Mouse (Mus musculus): ENCODE data around the gene Slc39a8. TPM values are rescaled to one million over a fixed set of nuclear protein-coding genes. Genes with fewer than 3 reads are reported as not detected.

Slc39a8 gene
- polyA plus RNA-seq (2015; fragmentation: Nextera tagmentation; extraction: Ambion mirVana): 22.7 and 32.3 TPM in 2 replicates

DNA sequence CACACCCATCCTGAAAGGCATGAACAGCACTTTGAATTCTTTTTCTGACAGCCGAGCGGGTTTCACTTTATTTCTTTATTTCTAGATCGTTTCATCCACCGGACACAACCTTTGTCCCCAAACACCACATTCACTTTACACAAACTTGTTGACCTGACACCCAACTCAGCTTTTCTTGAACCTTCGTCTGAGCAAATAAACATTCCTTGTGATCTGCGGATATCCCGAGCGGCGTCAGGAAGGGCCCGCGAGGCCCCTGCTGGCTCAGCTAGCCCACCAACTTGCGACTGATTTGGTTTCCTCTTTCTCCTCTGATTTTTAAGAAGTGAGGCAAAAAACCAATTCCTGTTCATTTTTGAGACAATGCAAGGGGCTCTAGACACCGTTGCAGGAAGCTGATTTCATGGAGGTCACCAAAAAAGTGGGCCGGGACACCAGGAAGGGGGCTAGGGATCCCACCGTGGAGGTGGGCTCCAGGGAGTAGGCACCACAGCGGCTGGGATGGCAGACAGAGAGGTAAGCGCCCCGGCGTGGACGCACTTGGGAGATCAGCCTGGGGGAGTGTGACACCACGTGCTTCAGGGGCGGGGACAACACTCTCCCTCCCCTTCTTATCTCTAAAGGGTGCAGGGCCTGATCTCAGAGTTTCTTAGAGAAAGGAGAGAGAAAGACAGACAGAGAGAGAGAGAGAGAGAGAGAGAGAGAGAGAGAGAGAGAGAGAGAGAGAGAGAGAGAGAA, at the start of gene Slc39a8:
Slc39a8 (plus strand) TSS at position 264 of the 738 bp plus-strand sequence.
- no peaks in the 10 kb centered on the region for H3K36me3 ChIP-seq (ENCODE audit: control insufficient read depth, insufficient read depth, low read length)
- H3K9me3 ChIP-seq (ENCODE audit: control insufficient read depth, low read length): no peaks in the 10 kb centered on the region
- peak within 1 kb of the TSS; percentile 90 for H3K27ac ChIP-seq (ENCODE audit: low read length)
- H3K4me2 ChIP-seq (ENCODE audit: low read depth, low read length): peak within 1 kb of the TSS; percentile 93
- H3K4me1 ChIP-seq (ENCODE audit: control insufficient read depth, insufficient read depth, low read length): peaks cover 9% of the 10 kb centered on the region; the same call in 1 of the 2 replicates
- WGBS: 5% methylated on average over 22 of the region's 22 CpGs
- peak within 1 kb of the TSS; percentile 86 for H3K9ac ChIP-seq (ENCODE audit: low read depth, low read length)
- ATAC-seq: peak; percentile 95
- no peaks in the 10 kb centered on the region for H3K27me3 ChIP-seq (replicated peaks; ENCODE audit: control insufficient read depth, insufficient read depth, low read length)
- H3K4me3 ChIP-seq (ENCODE audit: low read length): peak within 1 kb of the TSS; percentile 85

- no peaks in the 10 kb centered on the region for H3K36me3 ChIP-seq (ENCODE audit: control insufficient read depth, insufficient read depth, low read length)
- H3K27me3 ChIP-seq (replicated peaks; ENCODE audit: control insufficient read depth, insufficient read depth, low read length): no peaks in the 10 kb centered on the region
- H3K4me2 ChIP-seq (ENCODE audit: low read depth, low read length): no peak overlapping the region
- no peak overlapping the region for H3K9ac ChIP-seq (ENCODE audit: low read depth, low read length)
- H3K9me3 ChIP-seq (ENCODE audit: control insufficient read depth, low read length): no peaks in the 10 kb centered on the region
- H3K27ac ChIP-seq (ENCODE audit: low read length): no peak overlapping the region
- no peak overlapping the region for H3K4me3 ChIP-seq (ENCODE audit: low read length)
- no peaks in the 10 kb centered on the region for H3K4me1 ChIP-seq (ENCODE audit: control insufficient read depth, insufficient read depth, low read length)
- no peak for ATAC-seq
- WGBS: 77% methylated on average over 7 of the region's 7 CpGs
Observed at GRCm38 (mm10) chr3:135785065-135785464, 40.0 kb upstream of the Slc39a8 start.

DNA sequence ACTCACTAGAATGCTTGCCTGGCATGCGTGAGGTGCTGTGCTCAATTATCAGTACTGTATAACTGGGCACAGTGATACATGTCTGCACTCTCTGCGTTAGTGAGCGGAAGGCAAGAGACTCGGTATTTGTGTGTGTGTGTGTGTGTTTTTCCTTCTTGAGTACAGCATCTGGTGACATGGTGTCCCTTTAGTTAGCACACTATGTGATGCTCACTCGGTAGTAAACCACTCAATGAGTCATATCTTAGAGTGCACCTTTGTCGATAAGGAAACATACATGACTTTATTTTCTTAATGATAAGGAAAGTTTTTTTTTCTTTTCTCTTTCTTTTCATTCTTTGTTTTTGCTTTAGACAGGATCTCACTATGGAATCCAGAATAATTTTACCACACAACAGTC, 29.0 kb upstream of the Slc39a8 start:
- no peak overlapping the region for H3K4me3 ChIP-seq (ENCODE audit: low read length)
- no peak overlapping the region for H3K4me2 ChIP-seq (ENCODE audit: low read depth, low read length)
- peak; percentile 62; the same call in 1 of the 2 replicates for ATAC-seq
- H3K4me1 ChIP-seq (ENCODE audit: control insufficient read depth, insufficient read depth, low read length): peaks cover 4% of the 10 kb centered on the region; the same call in 1 of the 2 replicates
- no peak overlapping the region for H3K27ac ChIP-seq (ENCODE audit: low read length)
- WGBS: 90% methylated on average over 6 of the region's 6 CpGs
- H3K27me3 ChIP-seq (replicated peaks; ENCODE audit: control insufficient read depth, insufficient read depth, low read length): no peaks in the 10 kb centered on the region
- H3K9ac ChIP-seq (ENCODE audit: low read depth, low read length): no peak overlapping the region
- no peaks in the 10 kb centered on the region for H3K9me3 ChIP-seq (ENCODE audit: control insufficient read depth, low read length)
- H3K36me3 ChIP-seq (ENCODE audit: control insufficient read depth, insufficient read depth, low read length): no peaks in the 10 kb centered on the region

GRCm38 (mm10) chr3:135798241-135798640, 26.8 kb upstream of the Slc39a8 start:
- 26% methylated on average over 3 of the region's 3 CpGs for WGBS
- Histone ChIP-seq H3K9me3 (ENCODE audit: control insufficient read depth, low read length) (no peaks in the 10 kb centered on the region), H3K27ac (ENCODE audit: low read length) (no peak overlapping the region), H3K4me2 (ENCODE audit: low read depth, low read length) (no peak overlapping the region), H3K4me1 (ENCODE audit: control insufficient read depth, insufficient read depth, low read length) (peaks cover 4% of the 10 kb centered on the region; the same call in 1 of the 2 replicates), H3K27me3 (replicated peaks; ENCODE audit: control insufficient read depth, insufficient read depth, low read length) (no peaks in the 10 kb centered on the region), H3K36me3 (ENCODE audit: control insufficient read depth, insufficient read depth, low read length) (no peaks in the 10 kb centered on the region), H3K4me3 (ENCODE audit: low read length) (no peak overlapping the region), H3K9ac (ENCODE audit: low read depth, low read length) (no peak overlapping the region)
- ATAC-seq: peak; percentile 86

DNA sequence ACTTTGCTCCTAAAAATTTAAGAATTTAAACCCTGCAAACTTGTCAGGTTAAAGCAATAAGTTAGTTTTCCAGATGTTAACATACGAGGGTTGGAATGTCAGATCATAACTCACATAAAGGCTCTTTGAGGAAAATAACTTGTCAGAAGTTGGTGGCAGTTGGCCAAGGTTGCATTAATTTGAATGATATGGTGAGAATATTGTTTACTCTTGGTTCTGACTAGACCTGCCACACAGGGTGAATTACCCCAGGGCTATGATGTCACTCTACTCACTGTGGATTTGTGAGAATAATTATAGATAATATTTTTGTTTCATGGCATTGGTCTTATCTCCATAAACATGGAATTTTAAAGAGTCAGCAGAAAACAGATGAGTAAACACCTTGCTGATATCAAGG, 26.4 kb upstream of the Slc39a8 start:
- no peaks in the 10 kb centered on the region for H3K9me3 ChIP-seq (ENCODE audit: control insufficient read depth, low read length)
- H3K4me2 ChIP-seq (ENCODE audit: low read depth, low read length): no peak overlapping the region
- no peak overlapping the region for H3K9ac ChIP-seq (ENCODE audit: low read depth, low read length)
- no peaks in the 10 kb centered on the region for H3K27me3 ChIP-seq (replicated peaks; ENCODE audit: control insufficient read depth, insufficient read depth, low read length)
- no peak overlapping the region for H3K27ac ChIP-seq (ENCODE audit: low read length)
- peaks cover 4% of the 10 kb centered on the region; the same call in 1 of the 2 replicates for H3K4me1 ChIP-seq (ENCODE audit: control insufficient read depth, insufficient read depth, low read length)
- H3K36me3 ChIP-seq (ENCODE audit: control insufficient read depth, insufficient read depth, low read length): no peaks in the 10 kb centered on the region
- no peak overlapping the region for H3K4me3 ChIP-seq (ENCODE audit: low read length)
- 24% methylated on average over 1 of the region's 1 CpGs for WGBS
- peak; percentile 83 for ATAC-seq

- no peaks in the 10 kb centered on the region for H3K9me3 ChIP-seq (ENCODE audit: control insufficient read depth, low read length)
- WGBS: 57% methylated on average over 14 of the region's 14 CpGs
- no peak overlapping the region for H3K9ac ChIP-seq (ENCODE audit: low read depth, low read length)
- peak; percentile 84 for ATAC-seq
- H3K4me3 ChIP-seq (ENCODE audit: low read length): no peak overlapping the region
- 0 out of 2 replicates have a peak overlapping the region, but pooled peaks have one; percentile 3 for H3K4me2 ChIP-seq (ENCODE audit: low read depth, low read length)
- H3K4me1 ChIP-seq (ENCODE audit: control insufficient read depth, insufficient read depth, low read length): no peaks in the 10 kb centered on the region; the same call in 1 of the 2 replicates
- H3K27ac ChIP-seq (ENCODE audit: low read length): no peak overlapping the region
- H3K27me3 ChIP-seq (replicated peaks; ENCODE audit: control insufficient read depth, insufficient read depth, low read length): no peaks in the 10 kb centered on the region
- no peaks in the 10 kb centered on the region for H3K36me3 ChIP-seq (ENCODE audit: control insufficient read depth, insufficient read depth, low read length)
Observed at GRCm38 (mm10) chr3:135814665-135815064, 10.4 kb upstream of the Slc39a8 start.

GRCm38 (mm10) chr3:135815973-135816727, 8.9 kb upstream of the Slc39a8 start:
- ATAC-seq: no peak
- no peak overlapping the region for H3K4me2 ChIP-seq (ENCODE audit: low read depth, low read length)
- H3K27ac ChIP-seq (ENCODE audit: low read length): no peak overlapping the region
- H3K4me3 ChIP-seq (ENCODE audit: low read length): no peak overlapping the region
- 89% methylated on average over 5 of the region's 5 CpGs for WGBS
- H3K9me3 ChIP-seq (ENCODE audit: control insufficient read depth, low read length): no peaks in the 10 kb centered on the region
- H3K9ac ChIP-seq (ENCODE audit: low read depth, low read length): no peak overlapping the region
- no peaks in the 10 kb centered on the region for H3K36me3 ChIP-seq (ENCODE audit: control insufficient read depth, insufficient read depth, low read length)
- H3K27me3 ChIP-seq (replicated peaks; ENCODE audit: control insufficient read depth, insufficient read depth, low read length): no peaks in the 10 kb centered on the region
- H3K4me1 ChIP-seq (ENCODE audit: control insufficient read depth, insufficient read depth, low read length): no peaks in the 10 kb centered on the region; the same call in 1 of the 2 replicates

DNA sequence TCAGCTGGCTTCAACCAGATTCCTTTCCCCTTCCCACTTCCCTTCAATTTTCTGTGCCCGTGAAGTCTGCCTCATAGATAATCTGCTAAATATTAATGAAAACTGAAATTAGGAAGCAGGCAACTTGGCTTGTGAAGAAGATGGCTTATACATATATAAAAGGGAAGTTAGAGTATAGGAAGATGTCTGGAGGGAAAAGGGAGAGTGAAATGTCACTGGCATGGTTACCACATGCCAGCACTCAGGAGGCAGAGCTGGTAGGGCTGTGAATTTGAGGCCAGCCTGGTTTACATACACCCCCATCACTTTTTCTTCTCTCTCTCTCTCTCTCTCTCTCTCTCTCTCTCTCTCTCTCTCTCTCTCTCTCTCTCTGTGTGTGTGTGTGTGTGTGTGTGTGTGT, 8.0 kb upstream of the Slc39a8 start:
- Histone ChIP-seq H3K4me2 (ENCODE audit: low read depth, low read length) (no peak overlapping the region), H3K27me3 (replicated peaks; ENCODE audit: control insufficient read depth, insufficient read depth, low read length) (no peaks in the 10 kb centered on the region), H3K9me3 (ENCODE audit: control insufficient read depth, low read length) (no peaks in the 10 kb centered on the region), H3K27ac (ENCODE audit: low read length) (no peak overlapping the region), H3K4me1 (ENCODE audit: control insufficient read depth, insufficient read depth, low read length) (peaks cover 3% of the 10 kb centered on the region; the same call in 1 of the 2 replicates), H3K9ac (ENCODE audit: low read depth, low read length) (no peak overlapping the region), H3K4me3 (ENCODE audit: low read length) (no peak overlapping the region), H3K36me3 (ENCODE audit: control insufficient read depth, insufficient read depth, low read length) (no peaks in the 10 kb centered on the region)
- 60% methylated on average over 1 of the region's 1 CpGs for WGBS
- ATAC-seq: no peak

DNA sequence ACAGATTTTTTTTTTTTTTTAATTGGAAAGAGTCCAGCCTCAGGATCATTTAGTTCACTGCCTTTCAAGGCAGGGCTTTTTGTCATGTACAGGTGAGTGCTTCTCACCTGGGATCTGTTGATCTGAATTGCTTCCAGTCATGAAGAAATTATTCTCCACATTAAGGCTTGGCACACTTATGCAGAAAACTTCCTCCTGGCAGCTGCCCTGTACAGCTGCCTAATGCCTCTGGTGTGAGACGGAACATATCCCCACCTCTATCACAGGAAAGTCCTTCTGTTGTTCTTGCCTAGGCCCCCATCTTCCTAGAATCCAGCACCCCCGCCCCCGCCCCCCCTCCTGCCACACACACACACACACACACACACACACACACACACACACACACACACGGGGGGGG, 643 bp upstream of the Slc39a8 start:
- Histone ChIP-seq H3K4me2 (ENCODE audit: low read depth, low read length) (peak overlapping the region; percentile 93), H3K27ac (ENCODE audit: low read length) (no peak overlapping the region), H3K27me3 (replicated peaks; ENCODE audit: control insufficient read depth, insufficient read depth, low read length) (no peaks in the 10 kb centered on the region), H3K36me3 (ENCODE audit: control insufficient read depth, insufficient read depth, low read length) (no peaks in the 10 kb centered on the region), H3K4me3 (ENCODE audit: low read length) (no peak overlapping the region; the same call in 1 of the 2 replicates), H3K9me3 (ENCODE audit: control insufficient read depth, low read length) (no peaks in the 10 kb centered on the region), H3K9ac (ENCODE audit: low read depth, low read length) (no peak overlapping the region), H3K4me1 (ENCODE audit: control insufficient read depth, insufficient read depth, low read length) (peaks cover 9% of the 10 kb centered on the region; the same call in 1 of the 2 replicates)
- no peak for ATAC-seq
- WGBS: 25% methylated on average over 3 of the region's 4 CpGs

All from intestine, embryonic 16.5 days (tissue).